Mouse (Mus musculus): Measurements from ENCODE around the gene Ppp1r26. TPM values are rescaled to one million over a fixed set of nuclear protein-coding genes. Genes with fewer than 3 reads are reported as not detected.

Ppp1r26 gene
- total RNA-seq, 2 experiments from 2014 or later, result 1.6 to 2.0 TPM

- intact Hi-C loops (cut with DNase I), result no loop called here
- no peak for DNase-seq
Observed at GRCm38 (mm10) chr2:28495207-28495756, 48.7 kb downstream of the Ppp1r26 start.

GRCm38 (mm10) chr2:28495801-28496595, 49.4 kb downstream of the Ppp1r26 start:
- intact Hi-C loops (cut with DNase I), result no loop called here
- no peak for DNase-seq

DNA sequence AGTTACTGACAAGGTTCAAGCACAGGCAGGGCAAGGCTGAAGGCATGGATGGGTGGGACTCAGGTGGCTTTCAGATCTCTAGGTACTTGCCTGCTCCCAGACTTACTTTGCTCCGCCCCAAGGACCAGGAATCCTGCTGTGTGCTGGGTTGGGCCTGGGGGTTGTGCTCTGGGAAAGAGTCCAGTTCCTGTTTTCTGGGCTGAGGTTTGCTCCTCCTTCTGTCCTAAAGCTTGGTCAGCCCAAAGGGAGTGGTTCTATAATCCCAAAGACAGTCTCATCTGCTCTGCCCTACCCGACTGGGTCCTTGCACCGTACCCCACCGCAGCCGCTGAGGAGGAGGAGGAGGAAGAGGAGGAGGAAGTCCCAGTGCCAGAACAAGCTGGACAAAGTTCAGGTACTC, 50.1 kb downstream of the Ppp1r26 start, which contains the start of gene Gbgt1:
TSS of gene Gbgt1 (plus strand) at position 221 of the 400 bp plus-strand sequence.
- no peak for DNase-seq
- intact Hi-C loops (cut with DNase I), result no loop called here

DNA sequence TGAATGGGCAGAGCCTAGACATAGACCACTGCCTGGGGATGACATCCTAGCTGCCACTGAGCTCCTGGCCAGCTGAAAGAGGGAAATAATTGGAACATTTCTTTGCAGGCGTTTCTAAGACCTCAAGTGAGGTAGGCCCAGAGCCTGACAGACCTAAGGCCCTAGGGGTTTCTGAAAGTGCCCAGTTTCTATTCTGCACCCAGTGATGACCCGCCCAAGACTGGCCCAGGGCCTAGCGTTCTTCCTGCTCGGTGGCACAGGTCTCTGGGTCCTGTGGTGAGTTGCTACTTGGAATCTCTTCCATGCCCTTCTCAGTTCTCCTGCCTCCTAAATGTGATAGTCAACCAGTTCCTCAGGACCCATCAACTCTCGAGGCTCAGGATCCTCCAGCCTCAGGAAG, 51.0 kb downstream of the Ppp1r26 start:
- intact Hi-C loops (cut with DNase I), result no loop called here
- no peak for DNase-seq

- intact Hi-C loops (cut with DNase I), result no loop called here
- no peak for DNase-seq
Observed at GRCm38 (mm10) chr2:28498431-28498830, 51.8 kb downstream of the Ppp1r26 start.

- no peak for DNase-seq
- intact Hi-C loops (cut with DNase I), result no loop called here
Observed at GRCm38 (mm10) chr2:28502987-28503386, 56.4 kb downstream of the Ppp1r26 start.

GRCm38 (mm10) chr2:28504676-28505075, 58.1 kb downstream of the Ppp1r26 start:
- intact Hi-C loops (cut with DNase I), result no loop called here
- no peak for DNase-seq

Other genes starting within 250 kb of the Ppp1r26 start
- gene 1700007K13Rik, start 19.5 kb downstream of the Ppp1r26 start, total RNA-seq (2021), result not detected
- gene Mrps2, start 21.3 kb downstream of the Ppp1r26 start, total RNA-seq (2021), result 10 to 100 TPM; 21.4 to 24.8 TPM
- gene Gbgt1, start 50.1 kb downstream of the Ppp1r26 start, total RNA-seq (2021), result 1 to 10 TPM in 1 of 2 experiments, under 1 TPM in 1; 0.79 to 1.2 TPM
- not detected for gene Gm10134, start 59.3 kb downstream of the Ppp1r26 start, total RNA-seq (2021)
- 1 to 10 TPM; 8.5 to 9.4 TPM for gene Ralgds, start 66.3 kb downstream of the Ppp1r26 start, total RNA-seq (2021)
- not detected for gene Cel, start 116.6 kb downstream of the Ppp1r26 start, total RNA-seq (2021)
- 1 to 10 TPM; 5.9 to 6.2 TPM for gene Gtf3c5, start 137.0 kb downstream of the Ppp1r26 start, total RNA-seq (2021)
- gene Gfi1b, start 175.2 kb downstream of the Ppp1r26 start, total RNA-seq (2021), result not detected
- 10 to 100 TPM; 30.4 to 35.5 TPM for gene Tsc1, start 194.4 kb downstream of the Ppp1r26 start, total RNA-seq (2021)